ENCODE assay signal across 10 mouse cellular contexts in the genomic region with DNA sequence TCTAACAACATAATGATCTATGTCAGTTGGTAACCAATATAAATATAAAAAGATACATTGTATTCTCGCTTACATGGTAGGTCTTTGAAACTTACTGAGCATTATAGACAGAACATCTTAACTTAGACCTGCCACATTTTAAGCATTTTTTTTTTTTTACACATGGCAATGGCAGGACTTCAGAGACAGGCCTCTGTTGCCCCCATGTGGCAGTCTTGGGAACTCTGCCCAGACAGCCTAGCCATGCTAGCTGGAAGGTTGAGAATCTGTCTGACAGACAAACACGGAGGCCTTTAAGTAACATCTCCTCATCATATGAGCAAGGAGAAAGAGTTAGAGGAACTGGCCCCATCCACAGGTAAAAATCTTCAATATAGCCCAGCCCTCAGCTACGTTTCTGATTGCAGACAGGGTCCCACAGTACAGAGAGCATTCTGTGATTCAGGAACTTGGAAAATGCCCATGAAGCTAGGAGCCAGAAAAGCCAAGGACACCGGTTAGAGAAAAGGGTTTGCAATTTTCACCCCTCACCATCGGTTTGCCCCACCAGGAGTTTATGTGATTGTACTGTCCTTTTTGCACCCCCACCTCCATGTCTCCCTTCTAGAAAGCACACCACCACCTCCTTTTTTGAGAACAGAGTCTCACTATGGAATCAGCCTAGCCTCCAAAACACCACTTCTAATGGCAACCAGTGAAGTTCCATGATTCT. TPM values are rescaled to one million over a fixed set of nuclear protein-coding genes. Genes with fewer than 3 reads are reported as not detected.
DNase-seq lines count a peak whose midpoint lies in the region; ATAC-seq and TF ChIP-seq lines count a peak whose summit lies in the region.
"Had no signal": no experiment of that assay in that cellular context is flagged by ENCODE, and none has a peak within 500 bp of the region (broad histone marks: within the 10 kb centered on the region; RNA-seq: fewer than 3 reads in every experiment).

No protein-coding gene starts in this region.

- H3K9me3 ChIP-seq in kidney, embryonic 14.5 days (ENCODE audit: control insufficient read depth, low read length): no peaks in the 10 kb centered on the region
- H3K9me3 ChIP-seq in neural tube, embryonic 15.5 days (replicated peaks): no peaks in the 10 kb centered on the region
- H3K9me3 ChIP-seq: heart, embryonic 13.5 days; stomach, embryonic 15.5 days had no signal

- ATAC-seq in kidney, embryonic 14.5 days (ENCODE audit: low FRiP score, low TSS enrichment): peak; percentile 48; the same call in 1 of the 2 replicates
- ATAC-seq in neural tube, embryonic 15.5 days (ENCODE audit: low FRiP score): peak; percentile 85

- H3K79me2 ChIP-seq in liver, adult 2 months (ENCODE audit: control insufficient read depth, insufficient read depth, low read length): no peaks in the 10 kb centered on the region

- no peaks in the 10 kb centered on the region for H3K27me3 ChIP-seq in kidney, embryonic 14.5 days (ENCODE audit: control insufficient read depth, insufficient read depth, low read length)
- no peaks in the 10 kb centered on the region for H3K27me3 ChIP-seq in liver, adult 2 months (ENCODE audit: control insufficient read depth, insufficient read depth, low read length)
- H3K27me3 ChIP-seq in neural tube, embryonic 15.5 days (replicated peaks): no peaks in the 10 kb centered on the region
- H3K27me3 ChIP-seq: heart, embryonic 13.5 days; stomach, embryonic 15.5 days had no signal

- H3K4me2 ChIP-seq in kidney, embryonic 14.5 days (replicated peaks; ENCODE audit: low read depth, low read length): no peak overlapping the region
- no peak overlapping the region for H3K4me2 ChIP-seq in neural tube, embryonic 15.5 days
- H3K4me2 ChIP-seq: heart, embryonic 13.5 days; stomach, embryonic 15.5 days had no signal

- H3K4me3 ChIP-seq in kidney, embryonic 14.5 days (ENCODE audit: low read length): no peak overlapping the region
- no peak overlapping the region for H3K4me3 ChIP-seq in liver, adult 2 months (ENCODE audit: insufficient read depth, low read depth, low read length)
- no peak overlapping the region for H3K4me3 ChIP-seq in neural tube, embryonic 15.5 days (replicated peaks)
- H3K4me3 ChIP-seq: heart, embryonic 13.5 days; stomach, embryonic 15.5 days had no signal

- 60% methylated on average over 5 of the region's 5 CpGs for WGBS in kidney, embryonic 14.5 days
- WGBS in liver, adult 2 months: 47% methylated on average over 5 of the region's 5 CpGs
- WGBS in neural tube, embryonic 15.5 days: 49% methylated on average over 5 of the region's 5 CpGs

- H3K27ac ChIP-seq in kidney, embryonic 14.5 days (ENCODE audit: low read depth, low read length): no peak overlapping the region
- no peak overlapping the region for H3K27ac ChIP-seq in liver, adult 2 months (replicated peaks; ENCODE audit: insufficient read depth, low read depth, low read length)
- H3K27ac ChIP-seq in neural tube, embryonic 15.5 days (replicated peaks): no peak overlapping the region
- H3K27ac ChIP-seq: heart, embryonic 13.5 days; stomach, embryonic 15.5 days had no signal

- no peak for TF ChIP-seq POLR2A in liver, adult 2 months (IDR thresholded peaks at IDR 0.05; ENCODE audit: extremely low read depth, insufficient read depth, low read length)

- peak; percentile 89 for TF ChIP-seq CTCF in liver, adult 2 months (IDR thresholded peaks at IDR 0.05; ENCODE audit: low read depth, low read length)

- H3K4me1 ChIP-seq in kidney, embryonic 14.5 days (ENCODE audit: control insufficient read depth, insufficient read depth, low read length): no peaks in the 10 kb centered on the region
- H3K4me1 ChIP-seq in liver, adult 2 months (ENCODE audit: control insufficient read depth, insufficient read depth, low read length): no peaks in the 10 kb centered on the region
- no peaks in the 10 kb centered on the region for H3K4me1 ChIP-seq in neural tube, embryonic 15.5 days
- H3K4me1 ChIP-seq: heart, embryonic 13.5 days; stomach, embryonic 15.5 days had no signal

- H3K36me3 ChIP-seq in kidney, embryonic 14.5 days (ENCODE audit: control insufficient read depth, insufficient read depth, low read length): no peaks in the 10 kb centered on the region
- no peaks in the 10 kb centered on the region for H3K36me3 ChIP-seq in liver, adult 2 months (ENCODE audit: control insufficient read depth, insufficient read depth, low read length)
- H3K36me3 ChIP-seq in neural tube, embryonic 15.5 days: no peaks in the 10 kb centered on the region
- H3K36me3 ChIP-seq: heart, embryonic 13.5 days; stomach, embryonic 15.5 days had no signal

- peak; percentile 46 to 73 for DNase-seq in spleen, adult 18-20 months
- DNase-seq in spleen, adult 12 weeks (ENCODE audit: low spot score): no peak
- DNase-seq in adrenal gland, postnatal 14 days: peak; percentile 88
- peak; percentile 37 to 70 for DNase-seq in frontal cortex, postnatal 10 days (ENCODE audit: low spot score in 2 of 2)
- DNase-seq in liver, adult 2 months (ENCODE audit: extremely low read depth, low read depth, low spot score): peak; percentile 43
- peak; percentile 81 for DNase-seq in thymus, postnatal 25 days

- H3K9ac ChIP-seq in kidney, embryonic 14.5 days (ENCODE audit: low read depth, low read length): no peak overlapping the region
- H3K9ac ChIP-seq in liver, adult 2 months (ENCODE audit: low read depth, low read length): no peak overlapping the region
- no peak overlapping the region for H3K9ac ChIP-seq in neural tube, embryonic 15.5 days (replicated peaks)
- H3K9ac ChIP-seq: heart, embryonic 13.5 days; stomach, embryonic 15.5 days had no signal

RNA-seq across cellular contexts. Expression of a gene that starts 19.2 kb away (rescaled TPM):
- 0.30 and 0.45 TPM in 2 replicates for total RNA-seq in adrenal gland, postnatal 14 days (2021)
- polyA plus RNA-seq in kidney, embryonic 14.5 days (2014; fragmentation: Nextera tagmentation; extraction: Ambion mirVana): 0.24 and 0.29 TPM in 2 replicates
- 0.09 TPM in 1 of 2 replicates, not detected in the other for total RNA-seq in liver, adult 2 months (2014; rRNA removed)
- polyA plus RNA-seq in liver, adult 2 months (2012; rRNA removed): 0.02 TPM in 1 of 2 replicates, not detected in the other
- 0.14 and 2.7 TPM in 2 replicates for polyA plus RNA-seq in neural tube, embryonic 15.5 days (2015; fragmentation: Nextera tagmentation; extraction: Ambion mirVana)

RNA-seq across cellular contexts. Expression of a gene that starts 49.1 kb away (rescaled TPM):
- 6.3 and 9.0 TPM in 2 replicates for total RNA-seq in adrenal gland, postnatal 14 days (2021)
- polyA plus RNA-seq in kidney, embryonic 14.5 days (2014; fragmentation: Nextera tagmentation; extraction: Ambion mirVana): 0.97 and 3.0 TPM in 2 replicates
- 10.8 and 14.9 TPM in 2 replicates for total RNA-seq in liver, adult 2 months (2014; rRNA removed)
- polyA plus RNA-seq in liver, adult 2 months (2012; rRNA removed): 16.8 and 16.9 TPM in 2 replicates
- 4.5 and 6.9 TPM in 2 replicates for polyA plus RNA-seq in neural tube, embryonic 15.5 days (2015; fragmentation: Nextera tagmentation; extraction: Ambion mirVana)
